Mouse (Mus musculus): ENCODE results near the gene Rps6ka6.

Rps6ka6 gene

GRCm38 (mm10) chrX:111537859-111538258 lies at the start of gene Rps6ka6:
TSS of gene Rps6ka6 (minus strand) at chrX:111537959.
- DNase-seq (ENCODE audit: low read depth) = no peak

- no peak for DNase-seq (ENCODE audit: low read depth)
Measured at GRCm38 (mm10) chrX:111577044-111577443, 39.3 kb upstream of the Rps6ka6 start.

- no peak for DNase-seq (ENCODE audit: low read depth)
Measured at GRCm38 (mm10) chrX:111518206-111518605, 19.6 kb downstream of the Rps6ka6 start.

GRCm38 (mm10) chrX:111463565-111464093 lies 74.1 kb downstream of the Rps6ka6 start:
- DNase-seq (ENCODE audit: low read depth) = no peak

GRCm38 (mm10) chrX:111462833-111463564 lies 74.8 kb downstream of the Rps6ka6 start:
- DNase-seq (ENCODE audit: low read depth) = no peak

GRCm38 (mm10) chrX:111462495-111462832 lies 75.3 kb downstream of the Rps6ka6 start:
- DNase-seq (ENCODE audit: low read depth) = no peak

GRCm38 (mm10) chrX:111462092-111462491 lies 75.7 kb downstream of the Rps6ka6 start:
- DNase-seq (ENCODE audit: low read depth) = no peak

- DNase-seq (ENCODE audit: low read depth) = no peak
Measured at GRCm38 (mm10) chrX:111460166-111460565, 77.6 kb downstream of the Rps6ka6 start.

- DNase-seq (ENCODE audit: low read depth) = no peak
Measured at GRCm38 (mm10) chrX:111436571-111436970, 101.2 kb downstream of the Rps6ka6 start.

GRCm38 (mm10) chrX:111414775-111415174 lies 123.0 kb downstream of the Rps6ka6 start:
- DNase-seq (ENCODE audit: low read depth) = no peak

- no peak for DNase-seq (ENCODE audit: low read depth)
Measured at GRCm38 (mm10) chrX:111404816-111405215, 132.9 kb downstream of the Rps6ka6 start.

- DNase-seq (ENCODE audit: low read depth) = no peak
Measured at GRCm38 (mm10) chrX:111377020-111377419, 160.7 kb downstream of the Rps6ka6 start.

- DNase-seq (ENCODE audit: low read depth) = no peak
Measured at GRCm38 (mm10) chrX:111374177-111374576, 163.6 kb downstream of the Rps6ka6 start.

Data from fibroblast of lung, adult 2 months (primary cell).